Mouse (Mus musculus): Measurements from ENCODE around the gene Ppox. TPM values are rescaled to one million over a fixed set of nuclear protein-coding genes. Genes with fewer than 3 reads are reported as not detected.

Ppox gene
- 20.3 TPM for polyA plus RNA-seq (2014; fragmentation: Illumina TruSeq; extraction: RNeasy Lipid Tissue Mini Kit (QIAGEN cat#74804); ENCODE audit: insufficient read depth, low read depth, low replicate concordance)

DNA sequence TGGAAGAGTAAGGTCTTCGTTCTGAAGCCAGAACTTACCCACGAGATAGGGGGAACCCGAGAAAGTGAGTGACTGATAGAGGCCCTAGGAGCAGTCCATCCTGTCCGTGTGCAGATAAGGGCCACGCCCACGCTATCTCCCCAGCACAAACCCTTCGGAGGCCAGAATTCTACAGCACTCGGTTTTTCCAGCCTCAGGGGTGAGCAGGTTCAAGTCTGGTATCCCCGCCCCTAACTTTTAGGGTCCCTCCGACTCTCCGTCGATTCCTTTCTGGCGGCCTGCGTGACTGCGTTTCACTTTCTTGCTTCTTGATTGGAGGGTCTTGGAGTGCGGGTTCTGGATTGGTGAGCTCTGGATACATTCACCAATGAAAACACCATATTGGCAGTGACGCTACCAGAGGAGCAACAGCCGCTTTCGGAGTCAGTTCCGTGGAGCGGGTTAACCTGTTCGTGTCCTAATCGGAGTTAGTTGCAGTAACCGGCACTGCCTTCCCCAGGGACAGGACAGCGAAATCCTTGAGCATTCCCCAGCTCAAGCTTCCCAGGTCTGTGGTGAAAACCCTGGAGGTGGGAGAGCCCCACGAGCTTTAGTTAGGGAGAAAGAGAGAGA, at the start of gene Ppox:
TSS of gene Ppox (minus strand) at position 271 of the 612 bp plus-strand sequence.

DNA sequence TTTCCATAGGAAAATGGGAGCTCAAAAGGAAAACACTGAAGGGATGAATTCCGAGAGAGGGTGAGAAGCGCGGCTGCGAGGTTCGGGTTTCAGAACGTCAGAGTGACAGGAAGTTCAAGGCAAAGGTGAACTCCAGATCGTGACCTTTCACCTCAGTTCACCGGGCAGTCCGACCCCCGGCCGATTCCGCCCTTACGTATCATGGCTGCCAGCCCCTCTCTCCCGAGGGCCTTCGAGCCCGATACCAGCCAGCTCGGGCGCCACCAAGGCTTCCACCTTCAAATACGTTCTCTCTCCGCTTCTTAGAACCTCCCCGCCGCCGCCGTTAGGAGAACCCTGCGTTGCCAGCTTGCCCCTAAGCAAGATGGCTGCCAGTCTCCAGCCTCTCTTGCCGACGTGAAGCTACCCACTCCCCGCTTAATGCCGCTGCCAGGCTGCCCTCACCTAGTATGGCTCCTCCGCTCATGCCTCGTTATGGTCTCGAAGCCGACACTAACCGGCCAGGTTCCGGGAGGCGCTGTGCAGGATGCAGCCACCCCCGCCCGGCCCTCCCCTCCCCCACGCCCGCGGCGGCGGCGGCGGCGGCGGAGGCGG, 48.0 kb upstream of the Ppox start, which contains the start of gene Dedd:
TSS of gene Dedd (plus strand) at position 307 of the 594 bp plus-strand sequence.

GRCm38 (mm10) chr1:171294298-171295062, 13.5 kb upstream of the Ppox start, which contains the start of gene Ufc1:
Ufc1 (minus strand) TSS chr1:171295024.

DNA sequence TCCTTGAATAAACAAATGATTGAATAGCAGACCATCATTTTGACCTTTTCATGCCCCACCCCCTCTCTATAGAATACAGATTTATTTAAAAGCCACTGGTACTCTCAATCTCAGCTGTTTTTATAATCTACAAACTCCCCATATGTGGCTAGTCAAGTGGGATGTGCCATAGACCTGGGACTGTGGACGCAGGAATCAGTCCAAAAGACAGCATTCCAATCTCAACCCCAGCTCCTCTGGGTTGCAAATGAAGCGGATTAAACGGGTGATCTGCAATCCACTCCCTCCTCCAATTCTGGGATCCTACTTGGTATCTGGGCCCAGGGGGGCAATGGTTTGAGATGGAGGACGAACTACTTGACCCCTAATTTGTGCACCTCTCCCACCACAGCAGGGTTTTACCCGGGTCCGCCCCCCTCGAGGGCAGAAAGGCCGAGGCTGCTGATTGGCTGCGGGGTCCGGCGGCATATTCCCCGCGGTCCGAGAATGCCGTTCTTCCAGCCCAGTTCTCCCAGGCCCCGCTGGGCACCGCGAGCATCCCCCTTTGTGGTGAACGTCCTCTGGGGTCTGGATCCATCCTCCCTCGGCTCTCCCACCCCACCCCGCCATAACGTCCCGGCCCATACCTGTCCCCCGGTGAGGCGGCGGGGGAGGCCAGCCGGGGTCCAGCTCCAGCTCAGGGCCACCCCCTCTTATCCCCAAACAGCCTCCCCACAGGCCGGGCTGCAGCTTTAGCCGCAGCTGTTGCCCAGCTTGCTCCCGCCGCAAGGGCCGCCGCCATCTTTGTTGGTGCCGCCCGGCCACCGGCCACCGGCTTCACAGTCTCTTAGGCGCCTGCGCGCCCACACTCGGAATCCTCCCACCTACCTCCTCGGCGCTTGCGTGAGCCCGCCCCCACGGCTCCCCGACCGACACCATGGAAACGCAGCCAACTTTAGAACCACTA, 6.4 kb upstream of the Ppox start, which contains the start of gene Usp21:
TSS of gene Usp21 (minus strand) at position 856 of the 946 bp plus-strand sequence.

GRCm38 (mm10) chr1:171269848-171270572, 11.0 kb downstream of the Ppox start, which contains the start of gene B4galt3:
B4galt3 (plus strand) TSS chr1:171270328.

GRCm38 (mm10) chr1:171250680-171251593, 30.0 kb downstream of the Ppox start, which contains the start of gene Ndufs2:
Ndufs2 (minus strand) TSS chr1:171251388.

GRCm38 (mm10) chr1:171249913-171250600, 30.9 kb downstream of the Ppox start, which contains the start of gene Adamts4:
Adamts4 (plus strand) TSS chr1:171250421.

DNA sequence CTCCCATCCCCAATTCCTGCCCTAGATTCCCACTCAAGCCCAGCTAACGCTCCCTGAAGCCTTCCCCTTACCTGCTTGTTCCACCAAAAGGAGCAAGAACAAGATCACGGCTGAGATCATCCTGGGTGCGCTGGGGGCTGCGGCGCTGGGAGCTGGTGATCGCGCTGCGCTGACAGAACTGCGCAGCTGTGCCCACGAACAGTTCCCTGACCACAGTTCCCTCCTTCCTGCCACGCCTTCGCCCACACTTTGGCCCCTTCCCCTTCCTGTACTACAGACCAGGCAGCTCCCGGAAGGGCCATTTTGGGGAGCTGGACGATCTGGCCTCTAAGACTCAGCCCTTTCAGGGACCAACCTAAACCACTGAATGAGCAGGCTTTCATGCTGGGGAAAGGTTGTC, 46.9 kb downstream of the Ppox start, which contains the start of gene Fcer1g:
TSS of gene Fcer1g (minus strand) at position 240 of the 400 bp plus-strand sequence.

Other genes starting within 250 kb of the Ppox start
- 45.4 TPM for gene Fcgr3, start 216.3 kb downstream of the Ppox start, polyA plus RNA-seq (2014; fragmentation: Illumina TruSeq; extraction: RNeasy Lipid Tissue Mini Kit (QIAGEN cat#74804); ENCODE audit: insufficient read depth, low read depth, low replicate concordance)
- 47.9 TPM for gene Cfap126, start 167.3 kb downstream of the Ppox start, polyA plus RNA-seq (2014; fragmentation: Illumina TruSeq; extraction: RNeasy Lipid Tissue Mini Kit (QIAGEN cat#74804); ENCODE audit: insufficient read depth, low read depth, low replicate concordance)
- 105 TPM for gene Sdhc, start 130.6 kb downstream of the Ppox start, polyA plus RNA-seq (2014; fragmentation: Illumina TruSeq; extraction: RNeasy Lipid Tissue Mini Kit (QIAGEN cat#74804); ENCODE audit: insufficient read depth, low read depth, low replicate concordance)
- 6.1 TPM for gene Mpz, start 130.5 kb downstream of the Ppox start, polyA plus RNA-seq (2014; fragmentation: Illumina TruSeq; extraction: RNeasy Lipid Tissue Mini Kit (QIAGEN cat#74804); ENCODE audit: insufficient read depth, low read depth, low replicate concordance)
- 93.6 TPM for gene Pcp4l1, start 84.9 kb downstream of the Ppox start, polyA plus RNA-seq (2014; fragmentation: Illumina TruSeq; extraction: RNeasy Lipid Tissue Mini Kit (QIAGEN cat#74804); ENCODE audit: insufficient read depth, low read depth, low replicate concordance)
- gene Nr1i3, start 67.2 kb downstream of the Ppox start, polyA plus RNA-seq (2014; fragmentation: Illumina TruSeq; extraction: RNeasy Lipid Tissue Mini Kit (QIAGEN cat#74804); ENCODE audit: insufficient read depth, low read depth, low replicate concordance): 0.08 TPM
- 41.1 TPM for gene Tomm40l, start 58.7 kb downstream of the Ppox start, polyA plus RNA-seq (2014; fragmentation: Illumina TruSeq; extraction: RNeasy Lipid Tissue Mini Kit (QIAGEN cat#74804); ENCODE audit: insufficient read depth, low read depth, low replicate concordance)
- gene Apoa2, start 56.1 kb downstream of the Ppox start, polyA plus RNA-seq (2014; fragmentation: Illumina TruSeq; extraction: RNeasy Lipid Tissue Mini Kit (QIAGEN cat#74804); ENCODE audit: insufficient read depth, low read depth, low replicate concordance): 2.2 TPM
- 156 TPM for gene Fcer1g, start 46.8 kb downstream of the Ppox start, polyA plus RNA-seq (2014; fragmentation: Illumina TruSeq; extraction: RNeasy Lipid Tissue Mini Kit (QIAGEN cat#74804); ENCODE audit: insufficient read depth, low read depth, low replicate concordance)
- 0.31 TPM for gene Adamts4, start 30.8 kb downstream of the Ppox start, polyA plus RNA-seq (2014; fragmentation: Illumina TruSeq; extraction: RNeasy Lipid Tissue Mini Kit (QIAGEN cat#74804); ENCODE audit: insufficient read depth, low read depth, low replicate concordance)
- 133 TPM for gene Ndufs2, start 29.8 kb downstream of the Ppox start, polyA plus RNA-seq (2014; fragmentation: Illumina TruSeq; extraction: RNeasy Lipid Tissue Mini Kit (QIAGEN cat#74804); ENCODE audit: insufficient read depth, low read depth, low replicate concordance)
- gene B4galt3, start 10.9 kb downstream of the Ppox start, polyA plus RNA-seq (2014; fragmentation: Illumina TruSeq; extraction: RNeasy Lipid Tissue Mini Kit (QIAGEN cat#74804); ENCODE audit: insufficient read depth, low read depth, low replicate concordance): 23.0 TPM
- 24.7 TPM for gene Usp21, start 6.8 kb upstream of the Ppox start, polyA plus RNA-seq (2014; fragmentation: Illumina TruSeq; extraction: RNeasy Lipid Tissue Mini Kit (QIAGEN cat#74804); ENCODE audit: insufficient read depth, low read depth, low replicate concordance)
- gene Ufc1, start 13.8 kb upstream of the Ppox start, polyA plus RNA-seq (2014; fragmentation: Illumina TruSeq; extraction: RNeasy Lipid Tissue Mini Kit (QIAGEN cat#74804); ENCODE audit: insufficient read depth, low read depth, low replicate concordance): 102 TPM
- 26.5 TPM for gene Dedd, start 48.0 kb upstream of the Ppox start, polyA plus RNA-seq (2014; fragmentation: Illumina TruSeq; extraction: RNeasy Lipid Tissue Mini Kit (QIAGEN cat#74804); ENCODE audit: insufficient read depth, low read depth, low replicate concordance)
- 33.3 TPM for gene Nit1, start 64.5 kb upstream of the Ppox start, polyA plus RNA-seq (2014; fragmentation: Illumina TruSeq; extraction: RNeasy Lipid Tissue Mini Kit (QIAGEN cat#74804); ENCODE audit: insufficient read depth, low read depth, low replicate concordance)
- gene Pfdn2, start 64.5 kb upstream of the Ppox start, polyA plus RNA-seq (2014; fragmentation: Illumina TruSeq; extraction: RNeasy Lipid Tissue Mini Kit (QIAGEN cat#74804); ENCODE audit: insufficient read depth, low read depth, low replicate concordance): 79.6 TPM
- gene Klhdc9, start 79.6 kb upstream of the Ppox start, polyA plus RNA-seq (2014; fragmentation: Illumina TruSeq; extraction: RNeasy Lipid Tissue Mini Kit (QIAGEN cat#74804); ENCODE audit: insufficient read depth, low read depth, low replicate concordance): 1.1 TPM
- gene Nectin4, start 88.9 kb upstream of the Ppox start, polyA plus RNA-seq (2014; fragmentation: Illumina TruSeq; extraction: RNeasy Lipid Tissue Mini Kit (QIAGEN cat#74804); ENCODE audit: insufficient read depth, low read depth, low replicate concordance): 6.3 TPM
- gene Arhgap30, start 107.8 kb upstream of the Ppox start, polyA plus RNA-seq (2014; fragmentation: Illumina TruSeq; extraction: RNeasy Lipid Tissue Mini Kit (QIAGEN cat#74804); ENCODE audit: insufficient read depth, low read depth, low replicate concordance): 9.8 TPM
- 86.9 TPM for gene Usf1, start 130.1 kb upstream of the Ppox start, polyA plus RNA-seq (2014; fragmentation: Illumina TruSeq; extraction: RNeasy Lipid Tissue Mini Kit (QIAGEN cat#74804); ENCODE audit: insufficient read depth, low read depth, low replicate concordance)
- gene Tstd1, start 137.7 kb upstream of the Ppox start, polyA plus RNA-seq (2014; fragmentation: Illumina TruSeq; extraction: RNeasy Lipid Tissue Mini Kit (QIAGEN cat#74804); ENCODE audit: insufficient read depth, low read depth, low replicate concordance): 19.4 TPM
- gene F11r, start 156.3 kb upstream of the Ppox start, polyA plus RNA-seq (2014; fragmentation: Illumina TruSeq; extraction: RNeasy Lipid Tissue Mini Kit (QIAGEN cat#74804); ENCODE audit: insufficient read depth, low read depth, low replicate concordance): 120 TPM
- gene Alyref2, start 222.3 kb upstream of the Ppox start, polyA plus RNA-seq (2014; fragmentation: Illumina TruSeq; extraction: RNeasy Lipid Tissue Mini Kit (QIAGEN cat#74804); ENCODE audit: insufficient read depth, low read depth, low replicate concordance): 4.7 TPM